Mouse (Mus musculus): ENCODE data around the gene Ccdc177. TPM values are rescaled to one million over a fixed set of nuclear protein-coding genes. Genes with fewer than 3 reads are reported as not detected.

Gene Ccdc177
- total and polyA plus RNA-seq, 3 experiments, result not detected

DNA sequence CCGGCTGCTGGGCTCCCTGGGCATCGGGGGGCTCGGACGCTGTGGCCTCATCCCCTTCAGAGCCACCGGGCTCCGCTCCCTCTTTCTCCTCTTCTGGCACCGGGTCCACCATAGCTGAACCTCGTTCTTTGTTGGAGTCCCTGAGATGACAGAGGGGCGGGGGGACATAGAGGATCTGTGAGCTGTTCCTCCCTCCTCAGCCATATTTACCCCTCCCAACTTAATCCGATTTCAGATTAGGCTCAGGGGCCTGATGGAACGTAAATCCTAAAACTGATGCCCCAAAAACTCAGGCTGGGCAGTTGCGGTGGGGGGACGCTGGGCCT, 1.1 kb downstream of the Ccdc177 start:
- Histone ChIP-seq H3K9me3 (replicated peaks; ENCODE audit: insufficient read depth, low read length) (no peaks in the 10 kb centered on the region), H3K4me3 (ENCODE audit: control insufficient read depth in 1 of 2, insufficient read depth in 1 of 2, low read depth in 2 of 2, low read length in 2 of 2) (no peak overlapping the region), H3K79me2 (ENCODE audit: control insufficient read depth, insufficient read depth, low read length, poor library complexity) (no peaks in the 10 kb centered on the region), H3K9ac (ENCODE audit: control insufficient read depth, low read depth, low read length, poor library complexity, severe bottlenecking) (no peak overlapping the region), H3K36me3 (ENCODE audit: control insufficient read depth in 1 of 2, insufficient read depth in 2 of 2, low read length in 2 of 2) (0 out of 4 replicates have a peak, but pooled peaks cover 0 to 2% of the 10 kb centered on the region in 2 experiments), H3K4me1 (ENCODE audit: control insufficient read depth in 1 of 2, insufficient read depth in 2 of 2, low read length in 2 of 2) (peaks cover 0 to 5% of the 10 kb centered on the region in 2 experiments; a peak in 2 of 4 replicates), H3K27ac (ENCODE audit: control insufficient read depth, low read depth, low read length) (no peak overlapping the region), H3K27me3 (ENCODE audit: control insufficient read depth in 1 of 2, insufficient read depth in 2 of 2, low read length in 2 of 2) (no peaks in the 10 kb centered on the region; a peak in 1 of 4 replicates)
- no peak for TF ChIP-seq EP300 (IDR thresholded peaks at IDR 0.05; ENCODE audit: low read depth in 1 of 2, low read length in 2 of 2)
- no peak for DNase-seq (ENCODE audit: low read depth, low spot score)

DNA sequence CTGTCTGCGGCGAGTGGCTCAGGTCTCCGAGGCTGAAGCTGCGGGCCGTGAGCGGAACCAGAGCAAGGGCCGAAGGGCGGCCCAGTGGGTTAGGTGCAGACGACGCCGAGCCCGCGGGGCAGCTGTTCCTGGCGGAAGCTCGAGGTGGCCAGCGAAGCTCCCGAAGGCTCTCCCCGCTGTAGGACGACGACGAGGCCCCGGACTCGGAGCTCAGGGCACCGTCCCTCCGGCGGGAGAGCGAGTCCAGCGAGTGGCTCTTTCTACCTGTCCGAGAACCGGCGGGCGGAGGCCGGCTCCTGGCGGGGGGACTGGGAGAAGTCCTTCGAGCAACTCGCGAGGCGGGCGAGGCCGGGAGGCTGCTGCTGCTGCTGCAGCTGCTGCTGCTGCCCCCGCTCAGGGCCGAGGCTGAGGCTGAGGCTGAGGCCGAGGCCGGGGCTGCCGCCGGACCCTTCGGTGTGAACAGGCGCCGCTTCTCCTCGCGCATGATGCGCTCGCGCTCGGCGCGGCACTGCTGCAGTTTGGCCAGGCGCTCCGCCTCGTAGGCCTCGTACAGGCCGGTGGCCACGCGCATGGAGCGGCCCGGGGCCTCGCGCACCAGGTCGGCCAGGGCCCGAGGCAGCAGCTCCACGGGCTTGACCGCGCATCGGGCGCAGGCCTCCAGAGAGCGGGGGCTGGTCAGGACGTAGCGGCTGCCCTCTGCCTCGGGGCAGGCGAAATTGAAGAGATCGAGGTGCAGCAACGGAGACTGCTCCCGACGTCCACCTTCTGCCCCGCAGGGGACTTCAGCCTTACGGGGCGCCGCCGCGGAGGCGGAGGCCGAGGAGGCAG, 1.7 kb downstream of the Ccdc177 start:
- Histone ChIP-seq H3K4me1 (ENCODE audit: control insufficient read depth in 1 of 2, insufficient read depth in 2 of 2, low read length in 2 of 2) (peaks cover 0 to 5% of the 10 kb centered on the region in 2 experiments; a peak in 2 of 4 replicates), H3K27me3 (ENCODE audit: control insufficient read depth in 1 of 2, insufficient read depth in 2 of 2, low read length in 2 of 2) (no peaks in the 10 kb centered on the region; a peak in 1 of 4 replicates), H3K9me3 (replicated peaks; ENCODE audit: insufficient read depth, low read length) (no peaks in the 10 kb centered on the region), H3K4me3 (ENCODE audit: control insufficient read depth in 1 of 2, insufficient read depth in 1 of 2, low read depth in 2 of 2, low read length in 2 of 2) (no peak overlapping the region), H3K9ac (ENCODE audit: control insufficient read depth, low read depth, low read length, poor library complexity, severe bottlenecking) (no peak overlapping the region), H3K36me3 (ENCODE audit: control insufficient read depth in 1 of 2, insufficient read depth in 2 of 2, low read length in 2 of 2) (0 out of 4 replicates have a peak, but pooled peaks cover 0 to 2% of the 10 kb centered on the region in 2 experiments), H3K79me2 (ENCODE audit: control insufficient read depth, insufficient read depth, low read length, poor library complexity) (no peaks in the 10 kb centered on the region), H3K27ac (ENCODE audit: control insufficient read depth, low read depth, low read length) (no peak overlapping the region)
- no peak for DNase-seq (ENCODE audit: low read depth, low spot score)
- TF ChIP-seq RAD21 (IDR thresholded peaks at IDR 0.05; ENCODE audit: low read depth, low read length) (no peak), MXI1 (IDR thresholded peaks at IDR 0.05; ENCODE audit: low read depth, low read length) (no peak), CTCF (IDR thresholded peaks at IDR 0.05 in 2 of 3, conservative IDR thresholded peaks at IDR 0.05 in 1 of 3; ENCODE audit: control insufficient read depth in 1 of 3, insufficient read depth in 1 of 3, low read depth in 2 of 3, low read length in 3 of 3, poor library complexity in 1 of 3, severe bottlenecking in 1 of 3) (no peak), MYC (IDR thresholded peaks at IDR 0.05; ENCODE audit: low read depth, low read length) (no peak), KAT2A (conservative IDR thresholded peaks at IDR 0.05; ENCODE audit: low read depth, low read length) (no peak), ELF1 (IDR thresholded peaks at IDR 0.05; ENCODE audit: low read depth, low read length) (no peak), ZMIZ1 (IDR thresholded peaks at IDR 0.05; ENCODE audit: low read depth, low read length) (no peak), E2F4 (IDR thresholded peaks at IDR 0.05; ENCODE audit: borderline replicate concordance, low read depth, low read length) (no peak), NRF1 (IDR thresholded peaks at IDR 0.05; ENCODE audit: insufficient read depth, low read depth, low read length, poor library complexity, severe bottlenecking) (no peak), MAX (IDR thresholded peaks at IDR 0.05; ENCODE audit: low read length) (no peak), TAL1 (IDR thresholded peaks at IDR 0.05; ENCODE audit: low read length) (no peak), POLR2A (IDR thresholded peaks at IDR 0.05; ENCODE audit: control insufficient read depth in 1 of 2, insufficient read depth in 1 of 2, low read depth in 1 of 2, low read length in 2 of 2, poor library complexity in 1 of 2) (no peak), JUND (IDR thresholded peaks at IDR 0.05; ENCODE audit: low read depth, low read length) (no peak), ZKSCAN1 (IDR thresholded peaks at IDR 0.05; ENCODE audit: low read depth, low read length) (no peak), CHD1 (IDR thresholded peaks at IDR 0.05; ENCODE audit: low read depth, low read length) (no peak), BHLHE40 (IDR thresholded peaks at IDR 0.05; ENCODE audit: borderline replicate concordance, low read depth, low read length) (no peak), SMC3 (IDR thresholded peaks at IDR 0.05; ENCODE audit: low read depth, low read length) (no peak)
